Mouse (Mus musculus): ENCODE data around the gene Vamp9. TPM values are rescaled to one million over a fixed set of nuclear protein-coding genes. Genes with fewer than 3 reads are reported as not detected.

Gene Vamp9
- total RNA-seq, 1 experiment from 2014 or later = not detected

DNA sequence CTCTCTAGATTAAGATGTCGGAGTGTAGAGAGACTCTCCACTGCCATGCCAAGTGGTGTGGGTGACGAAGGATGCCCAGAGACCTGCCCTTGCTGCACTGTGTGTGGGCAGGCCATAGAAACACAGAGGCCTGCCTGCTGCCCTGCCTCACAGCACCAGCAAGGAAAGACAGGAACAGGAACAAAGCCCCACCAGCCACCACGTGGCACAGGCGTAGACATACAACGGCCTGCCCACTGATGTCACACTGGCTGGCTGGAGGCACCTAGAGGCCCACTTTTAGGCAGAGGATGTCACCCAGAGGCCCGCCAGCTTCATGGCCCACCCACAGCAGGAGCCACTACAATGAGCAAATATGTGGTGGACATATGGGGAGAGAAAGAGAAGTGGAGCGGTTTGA, 94.0 kb downstream of the Vamp9 start:
- ATAC-seq (replicated peaks; ENCODE audit: insufficient number of reproducible peaks, low FRiP score, low TSS enrichment, poor library complexity, severe bottlenecking) = 0 out of 2 replicates have a peak, but pooled peaks have one; percentile 43

DNA sequence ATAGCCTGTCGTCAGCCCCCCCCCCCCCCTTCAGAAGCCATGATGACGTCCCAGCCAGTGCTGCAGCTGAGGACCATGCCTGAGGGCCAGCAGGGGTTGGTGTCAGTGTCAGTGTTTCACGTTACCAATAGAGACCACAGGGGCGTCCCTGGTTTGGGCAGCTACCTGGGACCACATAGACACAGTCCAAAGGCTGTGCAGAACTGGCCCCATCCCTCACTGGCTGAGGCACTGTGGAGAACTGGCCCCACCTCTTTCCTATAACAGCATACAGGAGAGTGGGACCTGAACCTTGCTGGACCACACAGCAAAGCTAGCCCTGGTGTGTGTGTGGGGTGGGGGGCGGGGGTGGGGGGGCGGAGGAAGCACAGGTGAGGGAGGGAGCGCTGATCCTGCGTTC, 94.4 kb downstream of the Vamp9 start:
- no peak for ATAC-seq (replicated peaks; ENCODE audit: insufficient number of reproducible peaks, low FRiP score, low TSS enrichment, poor library complexity, severe bottlenecking)

Other genes with a start within 250 kb of the Vamp9 start
- 25.8 to 86.0 TPM (median 57.6 TPM) in 3 replicates for gene Rasgef1b, start 177.2 kb upstream of the Vamp9 start, total RNA-seq (2017)
- gene Hnrnpd, start 72.7 kb downstream of the Vamp9 start, total RNA-seq (2017) = 67.5 to 152 TPM (median 113 TPM) in 3 replicates
- gene 4930524J08Rik, start 72.8 kb downstream of the Vamp9 start, total RNA-seq (2017) = 1.3 TPM in 1 of 3 replicates, not detected in the others
- gene Hnrnpdl, start 133.4 kb downstream of the Vamp9 start, total RNA-seq (2017) = 526 to 624 TPM (median 546 TPM) in 3 replicates
- gene Enoph1, start 133.7 kb downstream of the Vamp9 start, total RNA-seq (2017) = 22.0 to 42.2 TPM (median 31.0 TPM) in 3 replicates

Measured in monocyte, adult 5-6 weeks (primary cell).